Mouse (Mus musculus) liver, embryonic 14.5 days (tissue): ENCODE results near the gene Arhgef7.

Experiments
- CTCF ChIP-seq: IDR thresholded peaks from 2 replicates; pipeline ENCODE4 v1.5.1; 2016; ENCODE audit warnings: antibody characterized with exemption, low read depth, control low read depth
- EP300 ChIP-seq: IDR thresholded peaks from 2 replicates; pipeline ENCODE4 v1.6.1; 2016; ENCODE audit warnings: antibody characterized with exemption, low read depth

DNA sequence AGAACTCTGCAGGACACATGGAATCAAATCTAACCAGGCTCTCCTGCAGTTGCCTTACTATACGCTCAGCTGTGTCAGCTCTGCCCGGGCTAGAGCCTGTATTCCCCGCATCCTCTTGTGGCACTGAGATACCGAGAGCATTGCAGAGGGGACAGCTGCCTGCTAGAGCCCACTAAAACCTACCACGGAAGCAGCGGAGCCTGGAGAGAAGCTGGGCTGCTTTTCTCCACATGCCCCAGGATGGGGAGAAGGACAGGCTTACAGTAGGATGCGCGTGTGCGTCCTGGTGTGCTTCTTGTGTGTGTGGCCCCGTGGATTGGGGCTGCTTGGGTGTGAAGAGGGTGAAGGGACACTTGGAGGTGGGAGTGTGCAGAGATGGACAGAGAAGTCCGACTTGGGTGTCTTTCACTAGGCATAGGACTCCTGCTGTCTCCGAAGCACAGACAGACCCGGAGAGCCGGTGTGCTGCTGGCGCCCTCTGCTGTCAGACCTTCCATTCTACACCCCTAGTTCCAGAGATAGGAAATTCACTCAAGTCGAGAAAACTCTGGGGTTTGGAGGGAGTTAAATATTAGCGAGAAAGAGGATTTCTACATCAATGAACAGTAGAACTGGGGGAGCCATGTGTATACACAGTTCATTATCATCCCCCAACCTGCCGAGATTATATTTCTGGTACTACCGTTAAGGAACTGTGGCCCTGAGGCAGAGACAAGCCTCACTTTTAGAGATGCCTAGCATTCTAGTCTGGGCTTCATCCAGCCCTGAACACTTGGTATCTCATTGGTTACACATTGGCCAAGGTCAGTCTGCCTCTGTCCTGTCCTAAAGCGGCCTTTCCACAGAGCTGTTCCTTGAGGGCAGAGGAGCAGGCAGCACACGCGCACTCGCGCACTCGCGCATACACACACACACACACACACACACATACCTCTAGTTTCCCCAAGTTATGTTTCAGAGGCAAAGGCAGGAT is 27.2 kb upstream of the Arhgef7 start:
- TF ChIP-seq CTCF (peak; percentile 91), EP300 (no peak)
